Mouse (Mus musculus): ENCODE data around the gene Gm8232. TPM values are rescaled to one million over a fixed set of nuclear protein-coding genes. Genes with fewer than 3 reads are reported as not detected.
"Not testable (repeated sequence)": the region's sequence is repeated elsewhere in the genome, so short reads cannot be mapped to it uniquely, and the experiment has no call there.

The Gm8232 gene
- polyA plus RNA-seq (2016; fragmentation: Nextera tagmentation; extraction: Ambion mirVana), result not detected in 2 replicates

DNA sequence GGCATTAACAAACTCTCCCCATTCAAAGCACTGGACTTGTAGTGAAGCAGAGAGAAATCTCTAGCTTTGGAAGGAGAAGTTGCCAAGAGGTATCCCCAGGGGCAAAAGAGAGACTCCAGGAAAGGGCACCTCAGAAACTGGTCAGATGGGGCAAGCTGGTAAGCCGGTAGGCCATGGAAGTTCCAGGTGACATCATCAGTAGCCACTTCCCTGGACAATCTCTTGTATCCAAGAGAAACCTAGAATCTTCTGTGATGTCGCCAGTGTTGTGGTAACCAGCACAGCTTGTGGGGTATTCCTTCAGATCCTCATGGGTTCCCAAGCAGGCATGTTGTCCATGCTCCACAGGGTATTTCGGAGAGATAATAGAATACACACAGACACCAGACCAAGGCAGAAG is at the start of gene Gm8232:
Gm8232 (plus strand) TSS at position 301 of the 400 bp plus-strand sequence.
- H3K27me3 ChIP-seq (ENCODE audit: low read depth, poor library complexity, severe bottlenecking); H3K4me3 ChIP-seq; H3K36me3 ChIP-seq; DNase-seq (ENCODE audit: low spot score); H3K9me3 ChIP-seq (replicated peaks); H3K27ac ChIP-seq (replicated peaks); H3K4me1 ChIP-seq: not testable (repeated sequence)
- 86% methylated on average over 3 of the region's 3 CpGs for WGBS

DNA sequence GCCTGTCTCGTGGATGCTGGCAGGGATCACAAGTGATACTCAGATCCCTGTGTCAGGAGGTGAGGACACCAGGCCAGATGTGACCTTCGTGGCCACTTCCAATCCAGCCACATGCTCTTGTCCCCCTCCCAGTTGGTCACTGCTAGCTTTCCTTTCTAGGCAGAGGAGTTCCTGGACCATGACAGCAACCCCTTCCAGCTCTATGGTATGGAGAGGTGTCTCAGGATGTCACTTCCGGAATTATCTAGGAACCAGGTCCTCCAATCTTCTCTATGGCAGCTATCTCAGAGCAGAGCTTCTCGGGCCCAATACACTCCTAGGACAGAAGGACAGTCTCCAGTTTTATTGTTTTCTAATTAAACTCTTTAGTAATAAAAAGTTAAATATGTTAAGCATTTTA is 49.2 kb upstream of the Gm8232 start:
- H3K27me3 ChIP-seq (ENCODE audit: low read depth, poor library complexity, severe bottlenecking); H3K4me3 ChIP-seq; H3K9me3 ChIP-seq (replicated peaks); DNase-seq (ENCODE audit: low spot score); H3K36me3 ChIP-seq; H3K4me1 ChIP-seq; H3K27ac ChIP-seq (replicated peaks): not testable (repeated sequence)
- WGBS, result 90% methylated on average over 4 of the region's 4 CpGs

DNA sequence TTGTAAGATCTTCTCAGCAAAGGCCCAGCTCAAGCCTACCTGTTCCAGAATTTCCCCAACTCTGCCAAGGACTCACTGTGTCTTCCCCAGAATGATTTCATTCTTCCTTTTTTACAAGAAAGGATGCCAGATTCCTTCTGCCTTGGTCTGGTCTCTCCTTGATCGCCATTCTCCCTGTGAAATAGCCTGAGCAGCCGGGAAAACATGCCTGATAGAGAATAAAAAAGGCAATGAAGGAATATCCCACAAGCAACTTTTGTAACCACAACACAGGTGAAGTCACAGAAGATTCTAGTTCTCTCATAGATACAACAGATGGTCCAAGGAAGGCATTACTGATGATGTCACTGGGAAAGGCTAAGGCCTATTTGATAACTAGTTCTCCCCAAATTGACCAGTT is 22.8 kb upstream of the Gm8232 start, which contains the start of gene Gm3371:
Gm3371 (minus strand) TSS at position 101 of the 400 bp plus-strand sequence.
- not testable (repeated sequence) for H3K9me3 ChIP-seq (replicated peaks); H3K4me3 ChIP-seq; H3K27ac ChIP-seq (replicated peaks); DNase-seq (ENCODE audit: low spot score); H3K27me3 ChIP-seq (ENCODE audit: low read depth, poor library complexity, severe bottlenecking); H3K36me3 ChIP-seq; H3K4me1 ChIP-seq
- WGBS, result 86% methylated on average over 1 of the region's 2 CpGs

Other genes starting within 250 kb of the Gm8232 start
- gene Gm8212, start 236.0 kb upstream of the Gm8232 start, polyA plus RNA-seq (2016; fragmentation: Nextera tagmentation; extraction: Ambion mirVana), result not detected in 2 replicates
- not detected in 2 replicates for gene 4930503E14Rik, start 220.4 kb upstream of the Gm8232 start, polyA plus RNA-seq (2016; fragmentation: Nextera tagmentation; extraction: Ambion mirVana)
- gene Gm8220, start 148.1 kb upstream of the Gm8232 start, polyA plus RNA-seq (2016; fragmentation: Nextera tagmentation; extraction: Ambion mirVana), result not detected in 2 replicates
- not detected in 2 replicates for gene Gm5930, start 95.1 kb upstream of the Gm8232 start, polyA plus RNA-seq (2016; fragmentation: Nextera tagmentation; extraction: Ambion mirVana)
- gene Gm8229, start 68.3 kb upstream of the Gm8232 start, polyA plus RNA-seq (2016; fragmentation: Nextera tagmentation; extraction: Ambion mirVana), result not detected in 2 replicates
- gene Gm3371, start 22.9 kb upstream of the Gm8232 start, polyA plus RNA-seq (2016; fragmentation: Nextera tagmentation; extraction: Ambion mirVana), result not detected in 2 replicates
- gene BC061237, start 58.8 kb downstream of the Gm8232 start, polyA plus RNA-seq (2016; fragmentation: Nextera tagmentation; extraction: Ambion mirVana), result not detected in 2 replicates
- gene Gm17093, start 84.6 kb downstream of the Gm8232 start, polyA plus RNA-seq (2016; fragmentation: Nextera tagmentation; extraction: Ambion mirVana), result not detected in 2 replicates
- gene Gm8247, start 149.5 kb downstream of the Gm8232 start, polyA plus RNA-seq (2016; fragmentation: Nextera tagmentation; extraction: Ambion mirVana), result not detected in 2 replicates
- not detected in 2 replicates for gene Gm5624, start 194.3 kb downstream of the Gm8232 start, polyA plus RNA-seq (2016; fragmentation: Nextera tagmentation; extraction: Ambion mirVana)